Mouse (Mus musculus) G1E (cell line): ENCODE results near the gene Acr.

Experiments used
- CTCF ChIP-seq: IDR thresholded peaks from 2 replicates; pipeline ENCODE4 v1.5.1; 2012; ENCODE audit warnings: low read depth, low read length, inconsistent platforms, mixed read lengths
- GATA2 ChIP-seq: IDR thresholded peaks from 2 replicates; pipeline ENCODE4 v1.6.1; 2012; ENCODE audit warnings: low read depth, low read length, inconsistent platforms, borderline replicate concordance
- TAL1 ChIP-seq: conservative IDR thresholded peaks from 2 replicates; pipeline ENCODE4 v1.6.1; 2012; ENCODE audit warnings: low read depth, low read length, inconsistent platforms, mixed read lengths

DNA sequence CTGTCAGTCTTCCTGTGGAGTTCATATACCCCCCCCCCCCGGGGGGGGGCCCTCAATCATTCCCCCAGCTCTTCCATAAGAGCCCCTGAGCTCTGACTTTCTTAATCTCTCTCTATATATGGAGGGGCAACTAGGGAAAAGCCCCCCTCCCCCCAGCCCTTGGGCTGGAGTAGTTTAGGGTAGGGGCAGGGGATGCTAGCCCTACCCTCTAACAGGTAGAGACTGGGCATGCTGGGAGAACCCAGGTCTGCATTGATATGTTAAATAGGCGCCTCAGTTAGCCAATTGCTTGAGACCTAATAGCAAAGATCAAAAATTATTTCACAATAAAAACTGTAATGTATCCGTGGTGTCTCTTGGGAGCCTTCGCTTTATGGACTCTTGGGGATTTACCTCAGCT, 24.4 kb downstream of the Acr start:
- TF ChIP-seq CTCF (no peak), TAL1 (no peak), GATA2 (no peak)
